Mouse (Mus musculus): ENCODE measurements around the gene Arhgap45. TPM values are rescaled to one million over a fixed set of nuclear protein-coding genes. Genes with fewer than 3 reads are reported as not detected.

Gene Arhgap45
- polyA plus RNA-seq, 1 experiment from 2014 or later: 20.1 TPM

- H3K4me2 ChIP-seq (replicated peaks; ENCODE audit: low read depth, low read length): peak within 1 kb of the TSS; percentile 70
- H3K4me1 ChIP-seq (ENCODE audit: insufficient read depth, low read depth, low read length): 0 out of 2 replicates have a peak, but pooled peaks cover 5% of the 10 kb centered on the region
- peak within 1 kb of the TSS; percentile 43 for H3K4me3 ChIP-seq (ENCODE audit: low read depth, low read length)
- H3K27ac ChIP-seq (ENCODE audit: low read length): peak within 1 kb of the TSS; percentile 58
- WGBS: 1% methylated on average over 34 of the region's 34 CpGs
- TF ChIP-seq CTCF (IDR thresholded peaks at IDR 0.05): peak; percentile 43
- no peak for TF ChIP-seq EP300 (IDR thresholded peaks at IDR 0.05)
- H3K36me3 ChIP-seq (ENCODE audit: insufficient read depth, low read length): peaks cover 38% of the 10 kb centered on the region
- no peaks in the 10 kb centered on the region for H3K9me3 ChIP-seq (ENCODE audit: low read length)
- ATAC-seq (peak; percentile 93), DNase-seq (ENCODE audit: low spot score) (peak; percentile 96)
- no peaks in the 10 kb centered on the region for H3K27me3 ChIP-seq (replicated peaks; ENCODE audit: insufficient read depth, low read length)
- peak within 1 kb of the TSS; percentile 50 for H3K9ac ChIP-seq (replicated peaks; ENCODE audit: low read depth)
Measured at GRCm38 (mm10) chr10:79996272-79997033, 20.0 kb upstream of the Arhgap45 start, which contains the start of gene Abca7. Abca7 (plus strand) TSS chr10:79996494.

GRCm38 (mm10) chr10:79997034-79997760 is 19.3 kb upstream of the Arhgap45 start:
- peaks cover 31% of the 10 kb centered on the region for H3K36me3 ChIP-seq (ENCODE audit: insufficient read depth, low read length)
- peak; percentile 47 for ATAC-seq
- H3K9ac ChIP-seq (replicated peaks; ENCODE audit: low read depth): peak overlapping the region; percentile 50
- 0 out of 2 replicates have a peak, but pooled peaks cover 5% of the 10 kb centered on the region for H3K4me1 ChIP-seq (ENCODE audit: insufficient read depth, low read depth, low read length)
- peak overlapping the region; percentile 58; the same call in 1 of the 2 replicates for H3K27ac ChIP-seq (ENCODE audit: low read length)
- DNase-seq (ENCODE audit: low spot score): peak; percentile 82
- no peaks in the 10 kb centered on the region for H3K27me3 ChIP-seq (replicated peaks; ENCODE audit: insufficient read depth, low read length)
- H3K4me3 ChIP-seq (ENCODE audit: low read depth, low read length): peak overlapping the region; percentile 43
- peak overlapping the region; percentile 70 for H3K4me2 ChIP-seq (replicated peaks; ENCODE audit: low read depth, low read length)
- H3K9me3 ChIP-seq (ENCODE audit: low read length): no peaks in the 10 kb centered on the region
- TF ChIP-seq CTCF (IDR thresholded peaks at IDR 0.05) (no peak), EP300 (IDR thresholded peaks at IDR 0.05) (no peak)
- 2% methylated on average over 35 of the region's 35 CpGs for WGBS

- peak; percentile 65 for DNase-seq (ENCODE audit: low spot score)
Measured at GRCm38 (mm10) chr10:79997819-79998218, 18.6 kb upstream of the Arhgap45 start.

GRCm38 (mm10) chr10:80001945-80002344 is 14.5 kb upstream of the Arhgap45 start:
- H3K9ac ChIP-seq (replicated peaks; ENCODE audit: low read depth): no peak overlapping the region
- H3K4me1 ChIP-seq (ENCODE audit: insufficient read depth, low read depth, low read length): 0 out of 2 replicates have a peak, but pooled peaks cover 10% of the 10 kb centered on the region
- no peaks in the 10 kb centered on the region for H3K9me3 ChIP-seq (ENCODE audit: low read length)
- ATAC-seq (no peak), DNase-seq (ENCODE audit: low spot score) (no peak)
- no peak overlapping the region for H3K4me3 ChIP-seq (ENCODE audit: low read depth, low read length)
- no peak for TF ChIP-seq EP300 (IDR thresholded peaks at IDR 0.05)
- no peak for TF ChIP-seq CTCF (IDR thresholded peaks at IDR 0.05)
- WGBS: 82% methylated on average over 9 of the region's 9 CpGs
- no peaks in the 10 kb centered on the region for H3K27me3 ChIP-seq (replicated peaks; ENCODE audit: insufficient read depth, low read length)
- no peak overlapping the region for H3K4me2 ChIP-seq (replicated peaks; ENCODE audit: low read depth, low read length)
- no peaks in the 10 kb centered on the region for H3K36me3 ChIP-seq (ENCODE audit: insufficient read depth, low read length)
- H3K27ac ChIP-seq (ENCODE audit: low read length): no peak overlapping the region

More at GRCm38 (mm10) chr10:79997819-79998218, 18.6 kb upstream of the Arhgap45 start:
- H3K4me3 ChIP-seq (ENCODE audit: low read depth, low read length): peak overlapping the region; percentile 43; the same call in 1 of the 2 replicates
- TF ChIP-seq CTCF (IDR thresholded peaks at IDR 0.05) (no peak), EP300 (IDR thresholded peaks at IDR 0.05) (no peak)
- no peak overlapping the region for H3K9ac ChIP-seq (replicated peaks; ENCODE audit: low read depth)
- ATAC-seq: peak; percentile 25
- H3K9me3 ChIP-seq (ENCODE audit: low read length): no peaks in the 10 kb centered on the region
- H3K4me1 ChIP-seq (ENCODE audit: insufficient read depth, low read depth, low read length): 0 out of 2 replicates have a peak, but pooled peaks cover 5% of the 10 kb centered on the region
- peak overlapping the region; percentile 70 for H3K4me2 ChIP-seq (replicated peaks; ENCODE audit: low read depth, low read length)
- H3K27me3 ChIP-seq (replicated peaks; ENCODE audit: insufficient read depth, low read length): no peaks in the 10 kb centered on the region
- 17% methylated on average over 15 of the region's 15 CpGs for WGBS
- H3K36me3 ChIP-seq (ENCODE audit: insufficient read depth, low read length): peaks cover 25% of the 10 kb centered on the region
- H3K27ac ChIP-seq (ENCODE audit: low read length): no peak overlapping the region

- ATAC-seq (no peak), DNase-seq (ENCODE audit: low spot score) (no peak)
- 43% methylated on average over 21 of the region's 21 CpGs for WGBS
- Histone ChIP-seq H3K9ac (replicated peaks; ENCODE audit: low read depth) (no peak overlapping the region), H3K36me3 (ENCODE audit: insufficient read depth, low read length) (no peaks in the 10 kb centered on the region), H3K27ac (ENCODE audit: low read length) (peak overlapping the region; percentile 29; the same call in 1 of the 2 replicates), H3K4me1 (ENCODE audit: insufficient read depth, low read depth, low read length) (0 out of 2 replicates have a peak, but pooled peaks cover 5% of the 10 kb centered on the region), H3K4me3 (ENCODE audit: low read depth, low read length) (no peak overlapping the region), H3K27me3 (replicated peaks; ENCODE audit: insufficient read depth, low read length) (no peaks in the 10 kb centered on the region), H3K4me2 (replicated peaks; ENCODE audit: low read depth, low read length) (no peak overlapping the region), H3K9me3 (ENCODE audit: low read length) (no peaks in the 10 kb centered on the region)
- TF ChIP-seq CTCF (IDR thresholded peaks at IDR 0.05) (no peak), EP300 (IDR thresholded peaks at IDR 0.05) (no peak)
Measured at GRCm38 (mm10) chr10:80002829-80003228, 13.6 kb upstream of the Arhgap45 start.

Data from lung, postnatal 0 days (tissue).